Mouse (Mus musculus) CD4-positive naive resting alpha-beta T cell, adult 76 days (primary cell): ENCODE results near the gene Slc25a38. TPM values are rescaled to one million over a fixed set of nuclear protein-coding genes. Genes with fewer than 3 reads are reported as not detected.

Source experiments
- total RNA-seq: library from RNA; stranded (reverse); gene quantifications from one replicate; pipeline ENCODE4 v1.2.4, GENCODE M21; 2023

Slc25a38 gene
- 45.4 TPM for total RNA-seq

DNA sequence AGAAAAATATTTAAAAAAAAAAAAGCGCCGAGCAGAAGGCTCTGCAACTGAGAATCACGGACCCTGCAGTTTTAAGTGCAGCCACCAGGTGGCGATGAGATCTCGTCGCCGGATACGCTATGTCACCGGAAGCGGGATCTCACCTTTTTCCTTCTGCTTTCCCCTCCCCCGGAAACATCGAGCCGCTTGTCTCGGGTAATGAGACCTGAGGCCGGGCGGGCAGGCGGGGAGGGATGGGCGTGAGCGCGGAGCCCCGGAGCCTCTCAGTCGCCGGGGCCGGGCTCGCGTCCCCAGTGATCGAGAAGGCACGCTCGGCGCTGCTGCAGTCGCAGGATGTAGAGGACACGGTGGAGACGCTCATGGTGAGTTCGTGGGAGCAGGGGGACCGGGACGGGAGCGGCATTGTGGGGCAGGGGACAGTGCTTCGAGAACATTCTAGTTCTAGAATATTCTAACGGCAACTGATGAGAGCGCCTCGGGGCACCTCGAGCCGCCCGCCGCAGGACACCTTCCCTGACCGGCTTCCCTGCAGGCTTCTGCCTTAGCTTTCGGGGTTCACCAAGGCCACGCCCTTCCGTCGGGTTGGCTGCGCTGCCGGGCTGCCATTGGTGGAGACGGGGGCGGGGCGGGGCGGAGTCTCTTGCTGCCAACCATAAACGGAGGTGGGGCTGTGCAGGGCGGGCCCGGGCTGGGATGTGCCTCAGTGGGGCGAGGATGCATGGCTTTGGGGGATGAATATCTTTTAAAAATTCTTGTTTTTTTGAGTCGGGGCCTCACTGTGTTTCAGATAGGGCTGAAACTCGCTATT, at the start of gene Slc25a38:
Gene Slc25a38, plus strand, starts transcription at position 164 of the 808 bp plus-strand sequence.

DNA sequence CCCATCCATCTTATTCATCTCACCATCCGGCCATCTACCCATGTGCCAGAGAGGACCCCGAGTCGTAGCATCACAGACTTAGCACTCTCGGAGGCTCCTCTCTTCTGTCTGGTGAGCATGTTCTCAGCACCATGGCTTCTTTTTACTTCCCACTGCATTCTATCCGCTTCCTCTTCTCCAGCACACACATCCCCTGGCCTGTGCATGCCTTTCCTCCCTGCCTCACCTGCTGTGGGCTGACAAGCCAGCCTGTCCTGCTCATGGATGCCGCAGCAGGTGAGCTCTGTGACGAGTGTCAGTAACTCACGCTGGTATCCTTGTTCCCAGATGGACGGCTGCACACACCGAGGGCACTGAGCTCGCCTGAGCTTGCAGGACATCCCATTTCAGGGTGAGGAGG, 40.4 kb upstream of the Slc25a38 start, which contains the start of gene Cx3cr1:
Gene Cx3cr1, minus strand, starts transcription at position 101 of the 400 bp plus-strand sequence.

DNA sequence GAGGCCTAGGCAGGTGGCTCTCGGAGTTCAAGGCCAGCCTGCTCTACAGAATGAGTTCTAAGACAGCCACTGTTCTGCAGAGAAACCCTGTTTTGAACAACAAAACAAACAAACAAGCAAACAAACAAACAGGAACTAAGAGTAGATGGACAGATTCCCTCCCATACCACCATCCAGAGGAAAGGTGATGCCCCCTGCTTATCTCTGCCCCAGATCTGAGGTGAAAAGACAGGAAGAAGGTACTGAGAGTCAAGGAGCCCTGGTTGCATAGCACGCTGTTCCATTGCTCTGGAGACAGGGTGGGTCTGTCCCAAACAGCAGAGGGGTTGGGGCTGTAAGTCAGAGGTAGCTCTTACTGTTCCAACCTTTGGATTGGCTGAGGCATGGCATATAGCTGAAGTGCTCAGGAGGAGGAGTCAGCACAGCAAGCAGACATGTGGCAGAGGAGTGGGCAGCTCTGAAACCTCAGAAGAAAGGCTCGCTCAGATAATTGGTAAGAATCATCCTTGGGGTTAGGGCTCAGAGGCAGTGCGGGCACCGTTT, 18.4 kb upstream of the Slc25a38 start, which contains the start of gene Ccr8:
Gene Ccr8, plus strand, starts transcription at position 419 of the 543 bp plus-strand sequence.

DNA sequence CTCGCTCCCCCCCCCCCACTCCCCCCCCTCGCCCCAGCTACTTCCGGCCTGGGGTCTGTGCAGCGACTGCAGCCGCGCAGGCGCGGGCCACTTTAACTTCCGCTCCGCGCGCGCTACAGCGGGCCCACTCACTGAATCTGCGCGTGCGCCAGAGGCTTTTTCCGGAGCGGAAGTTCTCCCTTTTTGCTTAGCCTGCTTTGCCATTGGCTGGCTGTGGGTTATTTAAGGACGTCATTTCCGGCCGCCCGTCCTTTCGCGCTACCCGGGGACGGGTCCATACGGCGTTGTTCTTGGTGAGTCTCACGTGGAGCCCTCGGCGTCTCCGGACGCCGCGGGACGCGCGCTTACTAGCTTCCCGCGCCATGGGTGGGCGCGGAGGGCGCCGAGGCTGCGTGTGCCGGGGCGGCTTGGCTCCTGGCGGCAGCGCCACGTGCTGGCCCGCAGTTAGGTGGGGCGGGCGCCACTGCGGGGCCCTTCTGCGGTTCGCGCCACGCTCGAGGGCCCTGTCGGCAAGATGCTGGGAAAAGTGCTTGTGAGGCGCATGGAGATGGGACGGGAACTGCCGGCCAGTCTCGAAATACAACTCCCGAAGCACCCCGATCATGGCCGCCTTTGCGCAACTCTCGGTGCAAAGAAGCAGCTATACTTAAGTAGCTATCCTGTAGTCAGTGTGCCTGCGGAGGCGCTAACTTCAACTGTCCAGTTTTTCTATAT, 17.5 kb downstream of the Slc25a38 start, which contains the start of gene Rpsa:
Gene Rpsa, plus strand, starts transcription at position 152 of the 714 bp plus-strand sequence.

DNA sequence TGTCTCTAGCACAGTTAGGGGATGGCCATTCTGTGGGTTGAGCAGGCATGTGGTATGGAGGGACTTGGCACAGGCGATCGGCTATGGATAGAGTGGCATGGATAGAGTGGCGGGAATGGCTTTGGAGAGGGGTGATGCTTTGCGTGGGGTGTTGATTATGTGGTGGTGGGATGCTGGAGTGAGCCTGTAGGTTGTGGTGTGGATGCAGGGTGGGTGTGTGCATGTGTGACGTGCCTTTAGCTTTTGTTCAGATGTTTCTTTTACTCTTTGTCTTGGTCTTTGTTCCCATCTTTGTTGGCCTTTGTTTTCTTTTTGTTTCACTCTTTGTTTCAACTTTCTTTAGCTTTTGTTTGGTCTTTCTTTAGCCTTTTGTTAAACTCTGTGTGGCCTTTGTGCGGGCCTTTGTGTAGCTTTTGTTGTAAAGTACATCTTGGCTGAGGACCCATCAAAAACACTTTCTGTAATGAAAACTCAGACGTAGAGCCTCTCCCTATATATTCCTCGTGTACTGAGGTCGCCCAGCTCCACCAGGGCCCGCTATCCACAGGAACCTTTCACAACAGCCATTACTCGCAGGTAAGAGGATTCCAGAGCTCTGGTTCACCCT, 39.2 kb downstream of the Slc25a38 start, which contains the start of gene Mobp:
Gene Mobp, plus strand, starts transcription at position 486 of the 607 bp plus-strand sequence.

Other genes with a start within 250 kb of the Slc25a38 start
- 68.6 TPM for gene Wdr48, start 215.5 kb upstream of the Slc25a38 start, total RNA-seq
- gene Gorasp1, start 172.8 kb upstream of the Slc25a38 start, total RNA-seq, result 2.7 TPM
- not detected for gene Ttc21a, start 172.8 kb upstream of the Slc25a38 start, total RNA-seq
- gene Csrnp1, start 125.7 kb upstream of the Slc25a38 start, total RNA-seq, result 271 TPM
- not detected for gene Xirp1, start 86.8 kb upstream of the Slc25a38 start, total RNA-seq
- 0.67 TPM for gene Cx3cr1, start 40.5 kb upstream of the Slc25a38 start, total RNA-seq
- 8.9 TPM for gene Ccr8, start 18.3 kb upstream of the Slc25a38 start, total RNA-seq
- gene Rpsa, start 17.3 kb downstream of the Slc25a38 start, total RNA-seq, result 2,919 TPM
- not detected for gene Mobp, start 39.3 kb downstream of the Slc25a38 start, total RNA-seq
- gene Myrip, start 191.1 kb downstream of the Slc25a38 start, total RNA-seq, result not detected